Mouse (Mus musculus) lung, postnatal 36 days (tissue): Measurements from ENCODE around the gene Izumo4.

Experiments used
- DNase-seq: peaks from one replicate; pipeline ENCODE4 v3.0.0; 2022; ENCODE audit warnings: mixed read lengths

Gene Izumo4

GRCm38 (mm10) chr10:80732611-80733101 lies 30.7 kb downstream of the Izumo4 start:
- DNase-seq = no peak

- DNase-seq = no peak
Measured at GRCm38 (mm10) chr10:80736731-80737130, 34.7 kb downstream of the Izumo4 start.

- no peak for DNase-seq
Measured at GRCm38 (mm10) chr10:80738657-80739056, 36.7 kb downstream of the Izumo4 start.

GRCm38 (mm10) chr10:80741146-80741545 lies 39.2 kb downstream of the Izumo4 start:
- DNase-seq = peak; percentile 30

GRCm38 (mm10) chr10:80741634-80742179 lies 39.7 kb downstream of the Izumo4 start:
- DNase-seq = no peak

GRCm38 (mm10) chr10:80742180-80742978 lies 40.4 kb downstream of the Izumo4 start, which contains the start of gene Ap3d1:
TSS of gene Ap3d1 (minus strand) at chr10:80742264.
- peak; percentile 100 for DNase-seq

- peak; percentile 90 for DNase-seq
Measured at GRCm38 (mm10) chr10:80744262-80744661, 42.3 kb downstream of the Izumo4 start.

- peak; percentile 78 for DNase-seq
Measured at GRCm38 (mm10) chr10:80747410-80747809, 45.4 kb downstream of the Izumo4 start.

GRCm38 (mm10) chr10:80748609-80749008 lies 46.6 kb downstream of the Izumo4 start:
- DNase-seq = peak; percentile 83

GRCm38 (mm10) chr10:80751188-80751832 lies 49.3 kb downstream of the Izumo4 start:
- peak; percentile 89 for DNase-seq

- peak; percentile 89 for DNase-seq
Measured at GRCm38 (mm10) chr10:80752079-80752625, 50.2 kb downstream of the Izumo4 start.

- DNase-seq = peak; percentile 97
Measured at GRCm38 (mm10) chr10:80754594-80755290, 52.8 kb downstream of the Izumo4 start, which contains the start of gene Dot1l. TSS of gene Dot1l (plus strand) at chr10:80755206.
